Mouse (Mus musculus) hindbrain, embryonic 12.5 days (tissue): Measurements from ENCODE around the gene Hhip. TPM values are rescaled to one million over a fixed set of nuclear protein-coding genes. Genes with fewer than 3 reads are reported as not detected.

Experiments used
- ATAC-seq: fragments of 200-750 bp; cut with Nextera tagmentation; 2 replicates; pipeline ENCODE4 v1.8.0; 2017; ENCODE audit warnings: moderate TSS enrichment; ENCODE audit not compliant: low FRiP score
- H3K27ac ChIP-seq: fragments of 300-500 bp; sonication (generic); 2 replicates; pipeline ENCODE4 v1.5.1; 2016; ENCODE audit warnings: mild to moderate bottlenecking
- H3K27me3 ChIP-seq: fragments of 300-500 bp; sonication (generic); 2 replicates; pipeline ENCODE4 v1.6.1; 2016; ENCODE audit warnings: mild to moderate bottlenecking
- H3K36me3 ChIP-seq: fragments of 300-500 bp; sonication (generic); 2 replicates; pipeline ENCODE4 v1.6.1; 2016; ENCODE audit warnings: mild to moderate bottlenecking
- H3K4me1 ChIP-seq: fragments of 300-500 bp; sonication (generic); 2 replicates; pipeline ENCODE4 v1.6.1; 2016
- H3K4me2 ChIP-seq: fragments of 300-500 bp; sonication (generic); replicated peaks from 2 replicates; pipeline ENCODE4 v1.6.1; 2016; ENCODE audit warnings: mild to moderate bottlenecking
- H3K4me3 ChIP-seq: fragments of 300-500 bp; sonication (generic); 2 replicates; pipeline ENCODE4 v1.5.1; 2016; ENCODE audit warnings: mild to moderate bottlenecking
- H3K9ac ChIP-seq: fragments of 300-500 bp; sonication (generic); 2 replicates; pipeline ENCODE4 v1.6.1; 2016; ENCODE audit warnings: mild to moderate bottlenecking, moderate library complexity
- H3K9me3 ChIP-seq: fragments of 300-500 bp; sonication (generic); replicated peaks from 2 replicates; pipeline ENCODE4 v1.6.1; 2016; ENCODE audit warnings: mild to moderate bottlenecking
- WGBS: fragments of 180-500 bp; shearing (Covaris S2); methylation state at CpG from one replicate; pipeline ENCODE4 v1.1.7; 2016; 5-methylcytosine and 5-hydroxymethylcytosine counted together
- polyA plus RNA-seq: library from polyadenylated mRNA; unstranded; fragments of >200 nt; fragmentation: Nextera tagmentation; extraction: Ambion mirVana; gene quantifications from 2 replicates; pipeline ENCODE4 v1.2.1, GENCODE M21; 2016

Gene Hhip
- polyA plus RNA-seq: 3.5 and 3.9 TPM in 2 replicates

- Histone ChIP-seq H3K27ac (no peak within 1 kb of the TSS), H3K27me3 (peaks cover 72% of the 10 kb centered on the region), H3K9me3 (no peaks in the 10 kb centered on the region), H3K36me3 (no peaks in the 10 kb centered on the region), H3K4me3 (peak within 1 kb of the TSS; percentile 52), H3K9ac (peak within 1 kb of the TSS; percentile 62), H3K4me2 (peak within 1 kb of the TSS; percentile 97), H3K4me1 (peaks cover 26% of the 10 kb centered on the region)
- WGBS: under 1% methylated on average over 37 of the region's 56 CpGs
- ATAC-seq: peak; percentile 62
Measured at GRCm38 (mm10) chr8:80057198-80058174, at the start of gene Hhip. Hhip (minus strand) TSS chr8:80058006.

GRCm38 (mm10) chr8:80087021-80087420, 29.2 kb upstream of the Hhip start:
- H3K4me2 ChIP-seq: no peak overlapping the region
- no peaks in the 10 kb centered on the region for H3K9me3 ChIP-seq
- H3K27me3 ChIP-seq: no peaks in the 10 kb centered on the region
- no peak for ATAC-seq
- no peaks in the 10 kb centered on the region for H3K4me1 ChIP-seq
- H3K27ac ChIP-seq: no peak overlapping the region
- H3K36me3 ChIP-seq: no peaks in the 10 kb centered on the region
- WGBS: 91% methylated on average over 2 of the region's 2 CpGs
- no peak overlapping the region for H3K4me3 ChIP-seq
- H3K9ac ChIP-seq: no peak overlapping the region

- Histone ChIP-seq H3K4me2 (peak overlapping the region; percentile 97), H3K27ac (no peak overlapping the region), H3K9ac (peak overlapping the region; percentile 62), H3K9me3 (no peaks in the 10 kb centered on the region), H3K27me3 (peaks cover 71% of the 10 kb centered on the region), H3K4me1 (peaks cover 26% of the 10 kb centered on the region), H3K36me3 (no peaks in the 10 kb centered on the region), H3K4me3 (peak overlapping the region; percentile 52)
- peak; percentile 39 for ATAC-seq
- 0% methylated on average over 8 of the region's 12 CpGs for WGBS
Measured at GRCm38 (mm10) chr8:80058193-80058592, 387 bp upstream of the Hhip start.

- ATAC-seq: no peak
- no peak overlapping the region for H3K9ac ChIP-seq
- H3K4me2 ChIP-seq: peak overlapping the region; percentile 97
- 8% methylated on average over 13 of the region's 13 CpGs for WGBS
- peak overlapping the region; percentile 52 for H3K4me3 ChIP-seq
- H3K9me3 ChIP-seq: no peaks in the 10 kb centered on the region
- H3K27ac ChIP-seq: no peak overlapping the region
- H3K4me1 ChIP-seq: peaks cover 26% of the 10 kb centered on the region
- peaks cover 70% of the 10 kb centered on the region for H3K27me3 ChIP-seq
- H3K36me3 ChIP-seq: no peaks in the 10 kb centered on the region
Measured at GRCm38 (mm10) chr8:80056331-80057070, 1.3 kb downstream of the Hhip start.

GRCm38 (mm10) chr8:80055777-80056176, 2.0 kb downstream of the Hhip start:
- 4% methylated on average over 10 of the region's 10 CpGs for WGBS

GRCm38 (mm10) chr8:80055094-80055493, 2.7 kb downstream of the Hhip start:
- Histone ChIP-seq H3K4me1 (peaks cover 26% of the 10 kb centered on the region), H3K27me3 (peaks cover 72% of the 10 kb centered on the region), H3K9me3 (no peaks in the 10 kb centered on the region), H3K36me3 (no peaks in the 10 kb centered on the region), H3K27ac (no peak overlapping the region), H3K4me3 (peak overlapping the region; percentile 15; the same call in 1 of the 2 replicates), H3K9ac (no peak overlapping the region), H3K4me2 (peak overlapping the region; percentile 97)
- WGBS: 41% methylated on average over 6 of the region's 6 CpGs
- ATAC-seq: no peak

More at GRCm38 (mm10) chr8:80055777-80056176, 2.0 kb downstream of the Hhip start:
- Histone ChIP-seq H3K36me3 (no peaks in the 10 kb centered on the region), H3K9ac (no peak overlapping the region), H3K9me3 (no peaks in the 10 kb centered on the region), H3K4me2 (peak overlapping the region; percentile 97), H3K27ac (no peak overlapping the region; the same call in 1 of the 2 replicates), H3K4me3 (peak overlapping the region; percentile 15; the same call in 1 of the 2 replicates), H3K27me3 (peaks cover 72% of the 10 kb centered on the region), H3K4me1 (peaks cover 26% of the 10 kb centered on the region)
- peak; percentile 82 for ATAC-seq

GRCm38 (mm10) chr8:80054216-80054615, 3.6 kb downstream of the Hhip start:
- 21% methylated on average over 4 of the region's 4 CpGs for WGBS
- H3K4me1 ChIP-seq: peaks cover 26% of the 10 kb centered on the region
- H3K27ac ChIP-seq: no peak overlapping the region

GRCm38 (mm10) chr8:80052838-80053237, 5.0 kb downstream of the Hhip start:
- Histone ChIP-seq H3K27ac (no peak overlapping the region), H3K36me3 (no peaks in the 10 kb centered on the region), H3K9me3 (no peaks in the 10 kb centered on the region), H3K4me1 (peaks cover 22% of the 10 kb centered on the region), H3K4me2 (no peak overlapping the region), H3K27me3 (peaks cover 74% of the 10 kb centered on the region), H3K4me3 (no peak overlapping the region), H3K9ac (no peak overlapping the region)
- ATAC-seq: no peak
- 86% methylated on average over 1 of the region's 1 CpGs for WGBS

More at GRCm38 (mm10) chr8:80054216-80054615, 3.6 kb downstream of the Hhip start:
- Histone ChIP-seq H3K27me3 (peaks cover 72% of the 10 kb centered on the region), H3K4me2 (no peak overlapping the region), H3K9ac (no peak overlapping the region), H3K36me3 (no peaks in the 10 kb centered on the region), H3K9me3 (no peaks in the 10 kb centered on the region), H3K4me3 (no peak overlapping the region)
- no peak for ATAC-seq

GRCm38 (mm10) chr8:80051494-80051893, 6.3 kb downstream of the Hhip start:
- H3K4me2 ChIP-seq: no peak overlapping the region
- H3K27ac ChIP-seq: no peak overlapping the region
- H3K4me3 ChIP-seq: no peak overlapping the region
- no peaks in the 10 kb centered on the region for H3K36me3 ChIP-seq
- H3K27me3 ChIP-seq: peaks cover 68% of the 10 kb centered on the region
- no peak for ATAC-seq
- H3K9me3 ChIP-seq: no peaks in the 10 kb centered on the region
- H3K4me1 ChIP-seq: peaks cover 10% of the 10 kb centered on the region
- WGBS: 31% methylated on average over 5 of the region's 5 CpGs
- no peak overlapping the region for H3K9ac ChIP-seq

- Histone ChIP-seq H3K27ac (no peak overlapping the region), H3K9ac (no peak overlapping the region), H3K4me3 (no peak overlapping the region), H3K27me3 (peaks cover 66% of the 10 kb centered on the region), H3K4me2 (no peak overlapping the region), H3K4me1 (no peaks in the 10 kb centered on the region), H3K9me3 (no peaks in the 10 kb centered on the region), H3K36me3 (no peaks in the 10 kb centered on the region)
- WGBS: 75% methylated on average over 15 of the region's 15 CpGs
- ATAC-seq: no peak
Measured at GRCm38 (mm10) chr8:80049256-80050005, 8.4 kb downstream of the Hhip start.

- H3K4me1 ChIP-seq: no peaks in the 10 kb centered on the region
- H3K36me3 ChIP-seq: no peaks in the 10 kb centered on the region
- H3K9ac ChIP-seq: no peak overlapping the region
- H3K27me3 ChIP-seq: peaks cover 59% of the 10 kb centered on the region
- WGBS: 67% methylated on average over 4 of the region's 4 CpGs
- ATAC-seq: no peak
- H3K4me2 ChIP-seq: no peak overlapping the region
- H3K4me3 ChIP-seq: no peak overlapping the region
- H3K27ac ChIP-seq: no peak overlapping the region
- H3K9me3 ChIP-seq: no peaks in the 10 kb centered on the region
Measured at GRCm38 (mm10) chr8:80048256-80048655, 9.6 kb downstream of the Hhip start.
